Mouse (Mus musculus) spleen, postnatal 14 days (tissue): Measurements from ENCODE around the gene Gucy1b2.

Experiments
- DNase-seq, 2 experiments: peaks; one replicate each; pipeline ENCODE4 v3.0.0; 2021 to 2022; ENCODE audit warnings: low spot score in 2 of 2

The Gucy1b2 gene

GRCm38 (mm10) chr14:62446385-62447213 is 9.5 kb downstream of the Gucy1b2 start:
- DNase-seq = no peak

DNA sequence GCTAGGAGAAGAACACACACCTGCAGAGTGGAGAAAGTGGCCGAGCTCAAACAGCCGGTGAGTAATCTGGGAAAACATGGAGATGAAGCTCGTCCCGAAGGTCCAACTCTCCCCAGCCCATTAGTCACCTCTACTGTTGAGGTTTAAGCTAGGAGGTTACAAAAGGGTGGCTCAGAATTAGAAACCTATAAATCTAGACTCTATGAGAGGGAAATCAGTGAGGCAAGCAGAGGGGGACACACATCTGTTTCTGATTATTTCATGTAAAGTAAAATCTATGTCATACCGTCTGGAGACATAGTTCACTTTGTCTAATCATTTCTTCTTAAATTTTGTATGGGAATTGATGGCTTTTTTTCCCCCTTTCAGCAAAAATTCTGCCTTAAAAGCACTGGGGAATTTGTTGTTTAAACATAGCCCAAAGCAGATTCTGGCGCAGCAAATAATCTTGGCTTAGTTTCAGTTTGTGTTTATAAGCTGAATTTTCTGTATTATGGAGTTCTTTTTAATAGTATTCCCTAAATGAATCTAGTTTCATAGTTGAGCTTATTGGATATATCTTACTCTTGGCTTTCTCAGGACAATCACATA is 12.2 kb downstream of the Gucy1b2 start:
- DNase-seq = no peak

GRCm38 (mm10) chr14:62442971-62443370 is 13.1 kb downstream of the Gucy1b2 start:
- DNase-seq = no peak

GRCm38 (mm10) chr14:62440036-62440435 is 16.1 kb downstream of the Gucy1b2 start:
- DNase-seq = no peak

DNA sequence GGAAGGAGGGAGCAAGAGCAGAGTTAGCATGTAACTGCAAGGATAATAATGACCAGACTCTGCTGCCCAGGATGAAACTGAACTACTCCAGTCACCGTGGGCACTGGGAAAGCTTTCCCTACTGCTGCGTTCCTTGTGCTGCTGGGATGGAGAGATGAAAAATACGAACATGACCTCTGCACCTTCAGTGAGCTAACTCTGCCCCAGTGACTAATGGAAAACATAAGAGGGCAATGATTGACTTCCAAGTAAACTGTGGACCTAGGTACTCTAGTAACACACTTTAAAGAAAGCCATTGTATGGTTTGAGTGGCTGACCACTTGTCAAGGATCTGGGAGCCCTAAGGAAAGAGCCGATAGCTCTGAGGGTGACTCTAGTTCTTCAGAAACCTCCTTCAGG is 17.9 kb downstream of the Gucy1b2 start:
- no peak for DNase-seq

DNA sequence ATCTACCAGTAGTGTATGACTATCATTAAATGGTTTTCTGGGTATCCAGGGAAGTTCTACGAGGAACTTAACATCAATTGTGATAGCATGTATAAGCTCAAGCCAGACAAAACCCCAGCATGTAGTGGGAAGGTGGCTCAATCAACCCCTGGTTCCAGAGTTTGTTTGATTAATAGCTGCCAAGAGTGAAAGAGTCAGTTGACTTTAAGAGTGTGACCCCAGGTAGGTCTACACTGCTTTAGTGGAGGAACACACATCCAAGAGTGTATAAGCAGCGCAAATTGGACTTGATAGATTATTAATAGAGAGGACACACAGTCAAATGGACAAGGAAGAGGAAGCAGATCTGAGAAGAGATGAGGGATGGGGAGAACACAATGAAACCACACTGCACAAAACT is 18.3 kb downstream of the Gucy1b2 start:
- no peak for DNase-seq

DNA sequence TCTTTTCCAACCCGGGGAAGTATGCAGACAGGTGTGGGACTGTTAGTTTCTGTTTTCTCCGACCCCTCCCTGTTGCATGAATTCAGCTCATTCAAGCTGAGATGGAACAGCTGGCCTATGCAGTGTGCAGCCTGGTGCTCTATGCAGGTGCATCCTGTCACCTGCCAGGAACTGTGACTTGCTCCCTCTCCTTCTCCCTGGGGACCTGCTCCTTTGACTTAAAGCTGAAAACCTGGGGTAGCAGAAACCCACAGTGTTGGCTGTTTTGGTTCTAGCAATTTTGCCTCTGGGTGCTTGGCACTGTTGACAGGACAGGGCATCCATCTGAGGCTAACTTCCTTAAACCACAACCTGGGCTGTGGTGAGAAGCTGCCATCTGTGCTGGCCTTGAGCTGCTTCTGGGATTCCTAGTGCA is 30.8 kb downstream of the Gucy1b2 start:
- DNase-seq = no peak

DNA sequence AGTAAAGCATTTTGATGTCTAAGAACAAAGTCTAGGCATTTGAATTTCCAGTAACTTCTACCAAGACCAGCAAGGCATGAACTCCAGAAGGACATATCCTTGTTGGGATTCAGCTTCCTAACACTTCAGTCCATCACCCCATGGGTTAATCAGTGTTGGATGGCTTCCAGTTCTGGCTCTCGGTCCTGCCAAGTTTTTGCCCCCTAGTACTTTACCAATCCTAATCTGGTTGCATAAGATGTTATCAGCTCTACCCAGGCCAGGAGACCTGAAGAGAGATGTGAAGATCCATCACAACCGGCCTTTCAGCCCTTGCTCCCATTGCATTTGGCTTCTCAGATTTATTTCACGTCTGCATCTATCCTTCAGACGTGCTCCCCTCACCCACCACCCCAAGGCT is 33.8 kb downstream of the Gucy1b2 start:
- DNase-seq = no peak

DNA sequence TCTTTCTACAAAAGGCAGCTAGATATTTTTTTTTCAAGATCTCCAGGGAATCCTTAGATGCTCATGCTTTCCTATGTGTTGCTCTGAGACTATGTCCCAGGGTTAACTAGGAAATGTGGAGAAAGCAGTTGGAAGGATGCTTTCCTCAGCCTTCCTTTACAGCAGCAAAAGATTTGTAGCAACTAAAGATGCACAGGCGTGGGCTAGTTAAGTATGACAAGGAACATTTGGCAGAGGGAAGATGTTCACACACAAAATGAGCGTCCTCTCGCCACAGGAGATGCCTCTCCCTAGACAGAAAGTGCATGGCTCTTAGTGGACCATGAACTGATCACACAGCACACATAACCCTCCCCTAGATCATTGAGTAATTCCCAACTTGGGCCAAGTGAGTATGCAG is 38.6 kb downstream of the Gucy1b2 start:
- DNase-seq = no peak

DNA sequence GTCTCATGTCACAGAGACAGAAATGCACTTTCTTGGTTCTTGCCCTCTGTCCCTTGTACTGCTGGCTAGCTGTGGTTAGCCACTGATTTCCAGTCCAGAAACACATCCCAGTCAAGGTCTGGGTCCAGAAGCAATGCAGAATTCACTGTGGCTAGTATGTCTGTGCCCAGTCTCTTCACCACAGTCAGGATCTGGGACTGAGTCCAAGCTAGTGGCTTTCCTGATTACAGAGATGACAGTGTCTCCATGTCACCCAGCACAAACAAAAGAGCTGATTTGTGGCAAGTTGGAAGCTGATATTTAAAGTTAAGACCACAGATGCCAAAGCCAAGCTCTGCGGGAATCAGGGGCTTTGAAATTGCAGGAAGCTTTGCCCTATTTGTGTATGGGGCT is 39.4 kb downstream of the Gucy1b2 start:
- no peak for DNase-seq

GRCm38 (mm10) chr14:62416007-62416741 is 39.9 kb downstream of the Gucy1b2 start:
- DNase-seq = no peak

DNA sequence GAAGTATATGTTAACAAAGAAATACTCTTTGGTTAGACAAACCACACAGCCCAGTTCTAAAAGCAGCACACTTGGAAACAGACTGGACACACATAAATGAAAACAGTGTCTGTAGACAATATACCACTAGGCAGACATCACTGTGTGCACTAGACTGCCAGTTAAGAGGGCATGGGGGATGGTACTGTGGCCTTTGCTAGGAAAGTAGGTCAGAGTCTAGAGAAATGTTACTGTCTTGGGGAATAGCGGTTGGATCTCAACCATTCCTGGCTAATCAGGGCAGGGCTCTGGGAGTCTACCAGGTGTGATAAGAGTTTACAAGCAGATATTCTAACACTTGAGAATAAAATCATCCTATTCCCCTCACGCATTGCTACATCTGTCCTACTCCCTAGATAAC is 60.7 kb downstream of the Gucy1b2 start:
- no peak for DNase-seq

- DNase-seq = no peak
Observed at GRCm38 (mm10) chr14:62392754-62393153, 63.3 kb downstream of the Gucy1b2 start.

- no peak for DNase-seq
Observed at GRCm38 (mm10) chr14:62389729-62390536, 66.2 kb downstream of the Gucy1b2 start.

DNA sequence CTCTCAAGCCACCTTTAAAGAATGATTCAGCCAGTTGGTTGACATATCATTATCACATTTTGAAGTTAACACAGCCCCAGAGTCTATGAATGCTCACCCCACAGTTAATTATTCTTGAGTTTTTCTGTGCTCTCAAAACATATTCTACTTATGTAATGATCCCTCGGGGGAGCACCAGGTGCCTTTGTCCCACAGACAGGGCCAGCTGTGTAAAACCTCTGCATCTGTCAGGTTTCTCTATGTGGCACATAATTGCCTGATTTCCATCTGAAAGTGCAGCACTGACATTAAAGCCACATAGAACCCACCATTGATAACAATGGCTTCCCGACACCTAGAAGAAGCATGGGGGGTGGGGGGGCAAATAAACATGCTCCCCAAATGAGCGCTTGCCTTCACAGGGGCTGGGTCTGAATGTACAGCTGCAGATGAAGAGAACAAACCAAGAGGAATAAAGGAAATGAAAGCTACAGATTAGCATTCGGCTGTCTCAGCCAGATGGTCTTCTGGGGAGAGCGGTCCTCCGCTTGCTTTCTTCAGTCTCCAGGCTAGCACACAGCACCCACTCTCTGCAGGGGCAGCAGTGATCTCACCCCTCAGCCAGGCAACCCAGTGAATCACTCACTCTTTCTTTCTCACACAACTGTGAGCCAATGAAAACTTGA is 66.9 kb downstream of the Gucy1b2 start:
- no peak for DNase-seq

DNA sequence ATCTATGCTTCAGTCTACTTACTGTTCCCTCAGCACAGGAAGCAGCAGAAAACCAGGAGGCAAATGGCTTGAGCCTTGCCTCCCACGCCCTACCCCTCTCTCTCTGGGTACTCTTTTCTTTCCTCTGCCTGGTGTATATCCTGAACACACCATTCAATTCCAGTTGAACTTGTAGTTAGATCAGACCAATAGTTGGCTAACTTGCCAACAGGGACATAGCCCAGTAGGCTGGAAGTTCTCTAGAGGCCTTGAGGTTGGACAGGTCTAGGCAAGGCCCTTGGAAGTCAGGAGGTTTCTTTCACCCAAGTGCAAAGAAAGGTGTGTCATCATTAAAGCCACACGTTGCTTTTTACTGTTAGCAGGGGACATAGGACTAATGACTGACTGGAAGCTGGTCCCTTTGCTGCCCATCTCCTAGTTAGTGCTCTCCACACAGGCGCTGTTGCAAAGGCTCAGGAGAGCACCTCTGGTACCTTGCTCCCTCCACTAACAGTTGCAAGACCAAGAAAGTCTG is 72.2 kb downstream of the Gucy1b2 start:
- no peak for DNase-seq

- no peak for DNase-seq
Observed at GRCm38 (mm10) chr14:62383109-62383508, 73.0 kb downstream of the Gucy1b2 start.

GRCm38 (mm10) chr14:62380606-62381005 is 75.5 kb downstream of the Gucy1b2 start:
- DNase-seq = no peak

DNA sequence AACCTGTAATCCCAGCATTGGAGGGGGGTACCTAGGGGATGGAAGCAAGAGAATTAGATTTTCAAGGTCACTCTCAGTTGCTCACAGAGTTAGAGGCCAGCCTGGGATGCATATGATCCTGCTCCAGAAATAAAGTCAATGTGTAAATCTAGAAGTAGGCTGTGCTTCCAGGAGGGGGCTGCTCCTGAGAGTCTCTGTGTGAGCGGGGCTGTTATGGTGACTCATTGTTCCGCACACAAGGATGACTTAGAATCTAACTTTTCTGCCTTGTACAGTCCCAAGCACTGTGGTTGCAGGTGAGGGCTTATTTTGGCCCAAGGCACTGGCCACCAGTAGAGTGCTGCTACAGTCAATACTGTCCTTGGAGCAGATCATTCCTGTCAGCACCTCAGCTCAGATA is 76.7 kb downstream of the Gucy1b2 start:
- DNase-seq = no peak

- DNase-seq = no peak
Observed at GRCm38 (mm10) chr14:62376115-62376514, 80.0 kb downstream of the Gucy1b2 start.

GRCm38 (mm10) chr14:62375694-62376093 is 80.4 kb downstream of the Gucy1b2 start:
- DNase-seq = no peak
